Mouse (Mus musculus): Measurements from ENCODE around the gene Bgn.

GRCm38 (mm10) chrX:73516556-73516955 lies 33.2 kb downstream of the Bgn start:
- TF ChIP-seq USF1 (IDR thresholded peaks at IDR 0.05; ENCODE audit: low read depth) (no peak), CTCF (IDR thresholded peaks at IDR 0.05; ENCODE audit: control insufficient read depth, insufficient read depth, insufficient read length) (no peak), MYOD1 (IDR thresholded peaks at IDR 0.05; ENCODE audit: control insufficient read depth, insufficient read length, low read depth) (no peak), MAX (IDR thresholded peaks at IDR 0.05) (no peak)
